Mouse (Mus musculus) heart, adult 2 months (tissue): ENCODE results near the gene Ankdd1a.

Source experiments
- CTCF ChIP-seq: fragments of 200-600 bp; IDR thresholded peaks from 2 replicates; pipeline ENCODE4 v1.8.1; 2022; ENCODE audit warnings: antibody characterized with exemption, mild to moderate bottlenecking, moderate library complexity
- EP300 ChIP-seq: fragments of 200-500 bp; IDR thresholded peaks from 2 replicates; pipeline ENCODE4 v1.6.1; 2011; ENCODE audit warnings: low read depth, low read length, control low read depth; ENCODE audit not compliant: insufficient read depth
- POLR2A ChIP-seq: fragments of 200-500 bp; IDR thresholded peaks from 2 replicates; pipeline ENCODE4 v1.6.1; 2011; ENCODE audit warnings: mild to moderate bottlenecking, low read depth, low read length, control low read depth; ENCODE audit not compliant: insufficient read depth

- TF ChIP-seq POLR2A = no peak
- TF ChIP-seq EP300 = no peak
- TF ChIP-seq CTCF = no peak
These were observed 11.3 kb upstream of the Ankdd1a start for GRCm38 (mm10) chr9:65531283-65531682.
